Mouse (Mus musculus) adrenal gland, adult 2 months (tissue): Measurements from ENCODE around the gene Nat8. TPM values are rescaled to one million over a fixed set of nuclear protein-coding genes. Genes with fewer than 3 reads are reported as not detected.
A peak's percentile ranks its signal among the peaks of the same experiment; 100 is the strongest.
"Not testable (repeated sequence)": the region's sequence is repeated elsewhere in the genome, so short reads cannot be mapped to it uniquely, and the experiment has no call there.

Experiments used
- DNase-seq: peaks from one replicate; pipeline ENCODE4 v3.0.0; 2021
- microRNA-seq, 2 experiments: library from miRNA; unstranded; fragments of <30 nt; microRNA quantifications; one replicate each; pipeline ENCODE4 v1.2.0; 2021
- polyA plus RNA-seq: library from polyadenylated mRNA; depleted of rRNA; stranded (reverse); fragments of >200 nt; gene quantifications from 2 replicates; pipeline ENCODE4 v1.2.3, GENCODE M21; 2012; rRNA removed
- total RNA-seq, 2 experiments: library from RNA; stranded (reverse); gene quantifications; 2 replicates each; pipeline ENCODE4 v1.2.3; 2021

Gene Nat8
- total and polyA plus RNA-seq, 3 experiments: 1.8 to 8.2 (median 3.3) TPM

DNA sequence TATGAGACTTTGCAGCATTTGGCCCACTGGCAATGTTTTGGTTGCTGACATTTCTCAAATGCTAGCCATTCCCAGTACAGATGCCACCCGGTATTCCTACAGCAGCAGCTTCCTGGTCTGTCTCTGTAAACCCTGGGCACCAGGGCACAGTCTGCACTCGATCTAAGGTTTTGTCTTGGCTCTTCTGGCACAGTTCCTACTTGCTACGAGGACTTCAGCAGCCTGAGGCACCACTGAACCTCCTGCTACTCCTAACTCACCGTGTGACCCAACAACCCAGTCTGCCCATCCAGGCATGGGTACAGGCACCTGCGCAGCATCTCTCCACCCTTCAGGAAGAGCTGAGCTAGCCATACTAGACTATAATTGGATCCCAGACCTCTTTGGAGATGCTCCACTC is 4.2 kb upstream of the Nat8 start:
- not testable (repeated sequence) for DNase-seq

DNA sequence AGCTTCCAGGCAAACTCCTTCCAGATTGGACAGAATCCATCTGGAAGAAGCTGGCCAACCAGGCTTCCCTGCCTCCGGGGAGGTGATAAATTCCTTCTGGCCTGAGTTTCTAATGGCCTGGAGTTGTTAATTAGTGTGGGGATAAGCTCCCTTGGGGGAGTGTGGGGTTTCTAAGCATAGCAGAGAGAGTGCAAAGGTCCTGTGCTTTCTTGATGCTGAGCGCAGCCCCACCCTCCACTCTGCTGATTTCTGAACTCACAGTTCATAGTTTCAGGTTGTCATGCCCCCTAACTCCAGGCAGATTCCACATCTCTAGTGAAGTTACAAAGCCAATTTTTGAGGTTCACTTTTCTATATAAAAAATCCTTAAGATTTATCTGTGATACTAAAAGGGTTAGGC is 3.2 kb upstream of the Nat8 start:
- not testable (repeated sequence) for DNase-seq

DNA sequence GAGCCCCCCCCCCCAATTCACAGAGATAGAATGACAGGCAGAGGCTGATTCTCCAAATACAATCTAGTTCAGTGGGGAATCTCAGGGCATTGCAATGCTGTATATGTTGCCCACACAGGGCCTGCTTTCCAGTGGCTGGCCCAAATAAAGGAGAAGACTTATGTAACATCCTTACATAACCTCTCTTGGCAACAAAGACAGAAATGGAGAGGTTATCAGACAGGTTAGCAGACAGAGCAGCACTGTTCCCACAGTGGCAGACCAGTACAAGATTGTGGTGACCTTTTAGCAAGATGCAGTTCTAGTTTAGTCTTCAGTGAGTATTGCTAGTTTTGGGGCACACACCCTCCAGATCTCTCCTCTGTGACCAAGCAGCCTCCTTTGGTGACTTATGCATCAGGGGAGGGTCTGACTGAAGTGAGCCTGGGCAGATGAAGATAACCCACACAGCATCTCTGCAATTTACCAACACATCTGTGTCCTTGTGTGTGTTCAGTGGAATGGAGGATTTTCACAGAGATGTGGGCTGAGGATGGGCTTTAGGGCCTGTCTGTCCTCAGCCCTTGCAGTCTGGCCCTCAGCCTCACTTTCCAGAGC is 2.7 kb upstream of the Nat8 start:
- peak; percentile 36 for DNase-seq

DNA sequence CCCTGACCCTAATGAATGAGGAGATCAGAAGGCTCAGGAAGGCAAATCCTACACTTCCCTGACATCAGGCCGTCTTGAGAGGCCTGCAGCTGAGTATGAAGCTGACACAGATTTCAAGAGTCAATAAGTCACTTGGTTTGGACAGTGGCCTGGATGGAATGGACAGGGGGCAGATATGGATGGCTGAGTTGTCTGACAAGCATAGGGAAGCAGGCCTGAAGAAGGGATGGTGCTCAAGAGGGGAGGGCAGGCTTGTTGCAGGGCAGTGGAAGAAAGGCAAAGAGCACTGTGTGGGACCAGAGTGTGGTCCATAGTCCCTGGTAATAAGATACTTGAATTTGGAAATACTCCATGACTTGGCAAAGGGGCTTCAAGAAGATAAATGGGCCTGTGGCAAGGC is 2.4 kb downstream of the Nat8 start:
- DNase-seq: no peak

DNA sequence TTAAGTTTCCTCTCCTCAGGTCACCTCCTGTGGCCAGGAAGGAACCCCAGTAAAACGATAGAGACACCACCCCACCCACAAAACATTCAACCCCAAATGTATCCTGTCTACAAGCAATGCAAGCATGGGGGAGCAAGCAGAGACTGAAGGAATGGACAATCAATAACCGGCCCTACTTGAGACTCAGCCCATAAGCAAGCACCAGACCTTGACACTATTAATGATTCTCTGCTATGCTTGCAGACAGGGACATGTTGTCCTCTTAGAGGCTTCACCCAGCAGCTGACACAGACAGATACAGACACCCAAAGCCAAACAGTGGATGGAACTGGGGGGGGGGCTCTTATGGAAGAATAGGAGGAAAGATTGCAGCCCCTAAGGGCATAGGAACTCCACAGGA is 6.0 kb downstream of the Nat8 start:
- no peak for DNase-seq

DNA sequence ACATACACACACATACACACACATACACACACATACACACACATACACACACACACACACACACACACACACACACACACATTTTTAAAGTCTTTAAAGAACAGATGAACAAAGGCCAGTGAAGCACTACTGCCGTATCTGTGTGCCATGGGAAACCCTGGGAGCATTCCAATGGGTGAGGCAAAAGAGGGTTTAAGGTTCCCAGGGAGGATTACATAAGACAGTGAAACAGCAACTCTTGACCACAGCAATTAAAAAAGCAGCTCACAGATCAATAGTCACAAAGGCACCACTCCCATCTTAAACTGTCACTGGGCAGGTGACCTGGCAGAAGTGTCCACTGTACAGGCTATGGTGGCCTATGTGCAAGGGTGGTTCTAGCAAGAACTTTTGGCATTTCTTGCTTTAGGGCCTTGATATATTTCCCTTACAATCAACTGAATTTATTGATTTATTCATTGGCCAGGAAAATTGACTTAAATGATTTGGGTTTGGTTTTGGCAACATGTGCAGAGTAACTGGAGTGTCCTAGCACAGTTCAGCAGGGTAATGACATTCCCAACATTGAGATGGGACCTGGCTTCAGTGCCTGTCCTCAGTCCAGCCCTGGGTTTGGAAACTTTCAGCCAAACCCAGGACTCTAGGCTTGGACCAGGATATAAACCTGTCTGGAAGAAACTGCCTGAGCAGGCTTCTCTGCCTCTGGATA is 8.3 kb downstream of the Nat8 start:
- DNase-seq: no peak

DNA sequence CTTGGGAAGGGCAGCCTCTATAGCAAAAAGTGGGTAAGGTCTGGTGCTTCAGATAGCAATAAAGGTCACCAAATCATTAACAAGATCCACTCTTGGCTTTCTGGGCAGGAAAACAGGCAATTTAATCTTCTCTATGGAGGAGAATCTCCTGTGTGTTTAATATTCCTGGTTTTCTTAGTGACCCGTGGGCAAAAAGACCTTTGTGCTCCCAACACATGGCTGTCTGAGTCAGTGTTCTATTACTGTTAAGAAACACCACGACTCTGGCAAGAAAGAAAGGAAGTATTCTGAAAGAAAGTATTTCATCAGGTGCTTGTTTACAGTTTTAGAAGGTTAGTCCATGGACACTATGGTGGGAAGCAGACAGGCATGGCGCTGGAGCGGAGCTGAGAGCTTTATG is 9.6 kb downstream of the Nat8 start:
- no peak for DNase-seq

DNA sequence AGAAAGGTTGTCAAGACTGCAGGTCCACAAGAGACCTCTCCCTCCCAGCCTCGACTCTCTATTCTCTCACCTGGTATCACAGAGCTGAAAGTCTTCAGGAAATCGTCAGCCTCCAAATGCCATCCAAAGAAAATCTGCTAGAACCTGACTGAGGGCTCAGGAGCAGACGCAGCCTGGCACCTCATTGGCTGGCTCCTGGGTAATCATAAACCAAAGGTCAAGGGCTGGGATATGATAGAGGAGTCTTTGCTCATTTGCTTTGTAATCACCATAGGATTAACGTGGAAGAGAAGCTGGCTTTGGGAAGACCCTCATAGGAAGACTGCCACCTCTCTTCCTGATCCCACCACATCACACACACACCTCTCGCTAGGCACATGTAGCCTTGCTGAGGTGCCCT is 11.0 kb downstream of the Nat8 start, which contains the start of the genes Nat8f6 and Nat8f5:
Gene Nat8f6 (minus strand): TSS at position 118 of the 400 bp plus-strand sequence.
Gene Nat8f5 (minus strand): TSS at position 136 of the 400 bp plus-strand sequence.
- no peak for DNase-seq

DNA sequence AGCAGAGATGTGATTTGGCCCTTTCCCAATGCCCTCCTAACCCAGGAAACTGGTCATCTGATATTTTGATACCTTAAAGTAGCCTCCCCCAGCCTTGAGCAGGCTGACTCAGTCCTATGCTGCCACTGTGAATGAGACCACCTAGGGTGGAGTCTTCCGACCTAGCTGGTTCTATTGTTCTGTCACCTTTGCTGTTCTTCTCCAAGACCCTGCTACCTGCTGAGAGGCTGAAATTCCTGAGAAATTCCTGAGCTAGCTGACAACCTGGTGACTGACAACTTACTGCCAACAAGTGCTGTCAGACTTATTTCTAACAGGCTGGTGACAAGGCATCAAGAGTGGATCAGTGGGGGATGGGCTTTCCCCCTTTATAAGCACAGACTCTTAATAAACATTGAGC is 13.5 kb downstream of the Nat8 start:
- no peak for DNase-seq

DNA sequence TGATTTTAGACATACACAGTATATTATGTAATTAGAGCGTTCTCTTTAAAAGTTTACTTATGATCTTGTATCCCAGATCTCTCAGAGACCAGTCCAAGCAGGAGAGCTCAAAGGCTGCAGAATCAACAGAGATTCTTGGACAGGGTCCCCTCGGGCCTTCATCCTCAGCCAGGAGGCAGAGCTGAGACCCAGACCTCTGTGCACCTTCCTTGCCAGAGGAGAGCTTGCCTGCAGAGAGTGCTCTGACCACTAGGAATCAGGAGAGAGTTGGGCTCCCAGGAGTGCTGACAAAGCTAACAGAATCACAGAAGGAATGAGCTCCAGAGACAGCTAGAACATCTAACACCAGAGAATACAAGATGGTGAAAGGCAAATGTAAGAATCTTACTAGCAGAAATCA is 18.5 kb downstream of the Nat8 start:
- DNase-seq: no peak

DNA sequence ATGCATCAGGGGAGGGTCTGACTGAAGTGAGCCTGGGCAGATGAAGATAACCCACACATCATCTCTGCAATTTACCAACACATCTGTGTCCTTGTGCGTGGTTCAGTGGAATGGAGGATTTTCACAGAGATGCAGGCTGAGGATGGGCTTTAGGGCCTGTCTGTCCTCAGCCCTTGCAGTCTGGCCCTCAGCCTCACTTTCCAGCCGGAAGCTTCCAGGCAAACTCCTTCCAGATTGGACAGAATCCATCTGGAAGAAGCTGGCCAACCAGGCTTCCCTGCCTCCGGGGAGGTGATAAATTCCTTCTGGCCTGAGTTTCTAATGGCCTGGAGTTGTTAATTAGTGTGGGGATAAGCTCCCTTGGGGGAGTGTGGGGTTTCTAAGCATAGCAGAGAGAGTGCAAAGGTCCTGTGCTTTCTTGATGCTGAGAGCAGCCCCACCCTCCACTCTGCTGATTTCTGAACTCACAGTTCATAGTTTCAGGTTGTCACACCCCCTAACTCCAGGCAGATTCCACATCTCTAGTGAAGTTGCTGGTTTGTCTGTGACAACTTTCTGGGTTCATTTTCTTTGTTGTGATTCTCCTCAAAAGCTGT is 20.8 kb downstream of the Nat8 start:
- not testable (repeated sequence) for DNase-seq

DNA sequence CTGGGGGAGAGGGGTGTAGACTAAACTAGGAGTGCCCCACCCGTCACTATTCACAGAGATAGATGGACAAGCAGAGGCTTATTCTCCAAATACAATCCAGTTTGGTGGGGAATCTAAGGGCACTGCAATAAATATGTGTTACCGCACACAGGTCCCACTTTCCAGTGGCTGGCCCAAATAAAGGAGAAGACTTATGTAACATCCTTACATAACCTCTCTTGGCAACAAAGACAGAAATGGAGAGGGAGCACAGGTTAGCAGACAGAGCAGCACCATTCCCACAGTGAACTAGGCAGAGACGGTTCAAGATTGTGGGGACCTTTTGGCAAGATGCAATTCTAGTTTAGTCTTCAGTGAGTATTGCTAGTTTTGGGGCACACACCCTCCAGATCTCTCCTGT is 21.4 kb downstream of the Nat8 start:
- not testable (repeated sequence) for DNase-seq

DNA sequence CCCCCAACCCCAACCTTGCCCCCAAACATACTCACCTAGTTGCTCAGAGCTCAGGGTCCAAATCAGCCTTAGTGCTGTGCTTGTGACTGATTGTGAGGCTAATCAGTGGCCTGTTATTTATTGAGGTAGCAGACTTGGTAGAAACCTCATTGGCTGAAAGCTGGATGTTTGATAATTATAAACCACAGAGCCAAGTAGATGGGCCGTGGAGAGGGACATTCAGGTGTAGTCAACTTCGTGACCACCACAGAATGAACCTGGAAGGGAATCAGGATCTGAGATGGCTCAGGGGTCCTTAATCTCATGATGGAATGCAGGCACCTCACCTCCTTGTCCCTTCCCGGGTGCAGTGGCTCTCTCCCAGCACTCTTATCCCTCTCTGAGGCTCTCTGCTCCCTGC is 22.1 kb downstream of the Nat8 start:
- DNase-seq: not testable (repeated sequence)

DNA sequence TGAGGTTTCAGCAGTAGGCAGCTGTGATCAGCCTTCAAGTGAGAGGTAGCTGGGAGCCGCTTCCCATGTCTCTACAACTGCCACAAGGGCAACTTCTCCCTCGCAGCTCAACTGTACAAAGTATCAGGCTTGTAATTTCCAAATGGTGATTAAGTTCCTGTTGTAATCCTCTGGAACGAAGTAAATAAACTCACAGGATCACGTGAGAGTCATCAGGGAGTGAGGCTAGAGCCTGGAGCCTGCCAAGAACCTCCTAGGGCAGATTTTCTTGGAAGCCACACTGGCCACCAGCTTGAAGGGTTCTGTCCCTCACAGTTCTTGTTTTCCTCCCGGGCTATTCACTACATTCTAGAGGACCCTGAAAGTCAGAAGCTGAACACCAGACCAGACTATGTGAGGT is 28.7 kb downstream of the Nat8 start:
- DNase-seq: peak; percentile 44

Small RNA genes within 50 kb of the gene (microRNA-seq; reads per million reads assigned to microRNA genes)
- gene Mir6375: 0 reads per million in 2 experiments

Other genes with a start within 250 kb of the Nat8 start
- gene Alms1, start 244.6 kb downstream of the Nat8 start, total RNA-seq: 1 to 10 TPM; 7.2 to 8.5 TPM
- 0.31 and 0.39 TPM in 2 replicates for gene Alms1, start 244.6 kb downstream of the Nat8 start, polyA plus RNA-seq
- gene Nat8f7, start 118.9 kb downstream of the Nat8 start, total RNA-seq: 1 to 10 TPM; 2.6 to 5.0 TPM
- gene Nat8f7, start 118.9 kb downstream of the Nat8 start, polyA plus RNA-seq: 1.6 and 1.7 TPM in 2 replicates
- under 1 TPM in 1 of 2 experiments, not detected in 1; 0.66 TPM for gene Nat8f3, start 66.3 kb downstream of the Nat8 start, total RNA-seq
- 0.21 and 0.56 TPM in 2 replicates for gene Nat8f3, start 66.3 kb downstream of the Nat8 start, polyA plus RNA-seq
- 1 to 10 TPM in 1 of 2 experiments, under 1 TPM in 1; 0.81 to 2.8 TPM for gene Nat8f6, start 11.1 kb downstream of the Nat8 start, total RNA-seq
- gene Nat8f6, start 11.1 kb downstream of the Nat8 start, polyA plus RNA-seq: 0.87 and 1.4 TPM in 2 replicates
- 1 to 10 TPM; 5.7 to 9.7 TPM for gene Nat8f5, start 11.1 kb downstream of the Nat8 start, total RNA-seq
- 1.1 and 2.3 TPM in 2 replicates for gene Nat8f5, start 11.1 kb downstream of the Nat8 start, polyA plus RNA-seq
- 1 to 10 TPM; 2.0 to 3.7 TPM for gene Nat8f2, start 37.1 kb upstream of the Nat8 start, total RNA-seq
- 0.12 and 0.15 TPM in 2 replicates for gene Nat8f2, start 37.1 kb upstream of the Nat8 start, polyA plus RNA-seq
- gene Nat8f4, start 72.8 kb upstream of the Nat8 start, total RNA-seq: 10 to 100 TPM in 1 of 2 experiments, 1 to 10 TPM in 1; 8.4 to 15.5 TPM
- 6.8 and 8.5 TPM in 2 replicates for gene Nat8f4, start 72.8 kb upstream of the Nat8 start, polyA plus RNA-seq
- gene Tprkb, start 79.8 kb upstream of the Nat8 start, total RNA-seq: 10 to 100 TPM; 37.1 to 55.2 TPM
- gene Tprkb, start 79.8 kb upstream of the Nat8 start, polyA plus RNA-seq: 23.3 and 26.4 TPM in 2 replicates
- gene Nat8f1, start 83.6 kb upstream of the Nat8 start, total RNA-seq: 10 to 100 TPM; 39.2 to 43.6 TPM
- 43.5 and 85.2 TPM in 2 replicates for gene Nat8f1, start 83.6 kb upstream of the Nat8 start, polyA plus RNA-seq
- gene Dusp11, start 129.6 kb upstream of the Nat8 start, total RNA-seq: 100 to 1,000 TPM in 1 of 2 experiments, 10 to 100 TPM in 1; 82.3 to 174 TPM
- gene Dusp11, start 129.6 kb upstream of the Nat8 start, polyA plus RNA-seq: 73.5 and 104 TPM in 2 replicates
- not detected for gene Figla, start 184.1 kb upstream of the Nat8 start, total RNA-seq
- gene Figla, start 184.1 kb upstream of the Nat8 start, polyA plus RNA-seq: not detected in 2 replicates
- 1 to 10 TPM in 1 of 2 experiments, under 1 TPM in 1; 0.78 to 1.6 TPM for gene Add2, start 196.6 kb upstream of the Nat8 start, total RNA-seq
- gene Add2, start 196.6 kb upstream of the Nat8 start, polyA plus RNA-seq: 1.7 and 1.9 TPM in 2 replicates